Mouse (Mus musculus): ENCODE results near the gene Cpsf6. TPM values are rescaled to one million over a fixed set of nuclear protein-coding genes. Genes with fewer than 3 reads are reported as not detected.

Cpsf6 gene
- polyA plus RNA-seq, 1 experiment from 2014 or later = 38.6 TPM

GRCm38 (mm10) chr10:117418668-117419237 lies 38.9 kb upstream of the Cpsf6 start:
- 44% methylated on average over 24 of the region's 24 CpGs for WGBS (ENCODE audit: insufficient replicate concordance)
- DNase-seq (peak; percentile 29), ATAC-seq (0 out of 2 replicates have a peak, but pooled peaks have one; percentile 7)
- Histone ChIP-seq H3K27me3 (ENCODE audit: insufficient read depth, low read length) (no peaks in the 10 kb centered on the region), H3K27ac (ENCODE audit: low read depth) (peak overlapping the region; percentile 61), H3K4me3 (ENCODE audit: low read depth, low read length) (peak overlapping the region; percentile 32), H3K36me3 (replicated peaks; ENCODE audit: insufficient read depth, low read length) (no peaks in the 10 kb centered on the region), H3K9me3 (ENCODE audit: low read length) (no peaks in the 10 kb centered on the region), H3K4me1 (ENCODE audit: insufficient read depth) (peaks cover 17% of the 10 kb centered on the region), H3K4me2 (ENCODE audit: low read depth, low read length) (peak overlapping the region; percentile 68), H3K9ac (replicated peaks) (peak overlapping the region; percentile 38)
- TF ChIP-seq CTCF (IDR thresholded peaks at IDR 0.05; ENCODE audit: low read depth) (no peak), EP300 (IDR thresholded peaks at IDR 0.05; ENCODE audit: low read depth) (no peak)

- Histone ChIP-seq H3K4me3 (ENCODE audit: low read depth, low read length) (peak overlapping the region; percentile 32), H3K27me3 (ENCODE audit: insufficient read depth, low read length) (no peaks in the 10 kb centered on the region), H3K27ac (ENCODE audit: low read depth) (peak overlapping the region; percentile 61), H3K4me1 (ENCODE audit: insufficient read depth) (peaks cover 17% of the 10 kb centered on the region), H3K4me2 (ENCODE audit: low read depth, low read length) (peak overlapping the region; percentile 68), H3K9ac (replicated peaks) (peak overlapping the region; percentile 38), H3K36me3 (replicated peaks; ENCODE audit: insufficient read depth, low read length) (no peaks in the 10 kb centered on the region), H3K9me3 (ENCODE audit: low read length) (no peaks in the 10 kb centered on the region)
- WGBS (ENCODE audit: insufficient replicate concordance) = 17% methylated on average over 18 of the region's 18 CpGs
- TF ChIP-seq EP300 (IDR thresholded peaks at IDR 0.05; ENCODE audit: low read depth) (no peak), CTCF (IDR thresholded peaks at IDR 0.05; ENCODE audit: low read depth) (no peak)
- ATAC-seq (peak; percentile 34), DNase-seq (peak; percentile 37)
These were observed 38.2 kb upstream of the Cpsf6 start for GRCm38 (mm10) chr10:117417772-117418667.

GRCm38 (mm10) chr10:117417470-117417767 lies 37.6 kb upstream of the Cpsf6 start:
- Histone ChIP-seq H3K4me1 (ENCODE audit: insufficient read depth) (peaks cover 17% of the 10 kb centered on the region), H3K4me3 (ENCODE audit: low read depth, low read length) (peak overlapping the region; percentile 32), H3K36me3 (replicated peaks; ENCODE audit: insufficient read depth, low read length) (no peaks in the 10 kb centered on the region), H3K9ac (replicated peaks) (no peak overlapping the region), H3K27me3 (ENCODE audit: insufficient read depth, low read length) (no peaks in the 10 kb centered on the region), H3K4me2 (ENCODE audit: low read depth, low read length) (peak overlapping the region; percentile 68), H3K27ac (ENCODE audit: low read depth) (peak overlapping the region; percentile 61), H3K9me3 (ENCODE audit: low read length) (no peaks in the 10 kb centered on the region)
- 19% methylated on average over 9 of the region's 9 CpGs for WGBS (ENCODE audit: insufficient replicate concordance)
- no peak for TF ChIP-seq CTCF (IDR thresholded peaks at IDR 0.05; ENCODE audit: low read depth)
- TF ChIP-seq EP300 (IDR thresholded peaks at IDR 0.05; ENCODE audit: low read depth) = no peak
- peak; percentile 52 for DNase-seq
- peak; percentile 49 for ATAC-seq

- H3K4me3 ChIP-seq (ENCODE audit: low read depth, low read length) = peak overlapping the region; percentile 32
- no peaks in the 10 kb centered on the region for H3K9me3 ChIP-seq (ENCODE audit: low read length)
- H3K27me3 ChIP-seq (ENCODE audit: insufficient read depth, low read length) = no peaks in the 10 kb centered on the region
- 76% methylated on average over 16 of the region's 16 CpGs for WGBS (ENCODE audit: insufficient replicate concordance)
- H3K4me1 ChIP-seq (ENCODE audit: insufficient read depth) = peaks cover 20% of the 10 kb centered on the region
- no peak for ATAC-seq
- no peak overlapping the region for H3K9ac ChIP-seq (replicated peaks)
- TF ChIP-seq EP300 (IDR thresholded peaks at IDR 0.05; ENCODE audit: low read depth) (no peak), CTCF (IDR thresholded peaks at IDR 0.05; ENCODE audit: low read depth) (no peak)
- H3K27ac ChIP-seq (ENCODE audit: low read depth) = peak overlapping the region; percentile 61
- peak overlapping the region; percentile 68 for H3K4me2 ChIP-seq (ENCODE audit: low read depth, low read length)
- no peak for DNase-seq
- no peaks in the 10 kb centered on the region for H3K36me3 ChIP-seq (replicated peaks; ENCODE audit: insufficient read depth, low read length)
These were observed 37.0 kb upstream of the Cpsf6 start for GRCm38 (mm10) chr10:117416636-117417469.

- 94% methylated on average over 9 of the region's 9 CpGs for WGBS (ENCODE audit: insufficient replicate concordance)
- no peak for TF ChIP-seq CTCF (IDR thresholded peaks at IDR 0.05; ENCODE audit: low read depth)
- TF ChIP-seq EP300 (IDR thresholded peaks at IDR 0.05; ENCODE audit: low read depth) = no peak
- no peak for DNase-seq
- no peaks in the 10 kb centered on the region for H3K9me3 ChIP-seq (ENCODE audit: low read length)
- no peak overlapping the region for H3K27ac ChIP-seq (ENCODE audit: low read depth)
- peaks cover 24% of the 10 kb centered on the region for H3K4me1 ChIP-seq (ENCODE audit: insufficient read depth)
- H3K36me3 ChIP-seq (replicated peaks; ENCODE audit: insufficient read depth, low read length) = no peaks in the 10 kb centered on the region
- no peak overlapping the region for H3K4me3 ChIP-seq (ENCODE audit: low read depth, low read length)
- H3K9ac ChIP-seq (replicated peaks) = no peak overlapping the region
- ATAC-seq = no peak
- no peak overlapping the region for H3K4me2 ChIP-seq (ENCODE audit: low read depth, low read length)
- no peaks in the 10 kb centered on the region for H3K27me3 ChIP-seq (ENCODE audit: insufficient read depth, low read length)
These were observed 36.3 kb upstream of the Cpsf6 start for GRCm38 (mm10) chr10:117416095-117416494.
